Mouse (Mus musculus) ES-Bruce4 (cell line): ENCODE results near the gene Meis2.

Source experiments
- CTCF ChIP-seq: IDR thresholded peaks from one replicate; pipeline ENCODE4 v1.8.1; 2011; ENCODE audit warnings: low read depth, low read length
- EP300 ChIP-seq: IDR thresholded peaks from 2 replicates; pipeline ENCODE4 v1.6.1; 2011; ENCODE audit warnings: low read depth, low read length; ENCODE audit not compliant: insufficient read depth

DNA sequence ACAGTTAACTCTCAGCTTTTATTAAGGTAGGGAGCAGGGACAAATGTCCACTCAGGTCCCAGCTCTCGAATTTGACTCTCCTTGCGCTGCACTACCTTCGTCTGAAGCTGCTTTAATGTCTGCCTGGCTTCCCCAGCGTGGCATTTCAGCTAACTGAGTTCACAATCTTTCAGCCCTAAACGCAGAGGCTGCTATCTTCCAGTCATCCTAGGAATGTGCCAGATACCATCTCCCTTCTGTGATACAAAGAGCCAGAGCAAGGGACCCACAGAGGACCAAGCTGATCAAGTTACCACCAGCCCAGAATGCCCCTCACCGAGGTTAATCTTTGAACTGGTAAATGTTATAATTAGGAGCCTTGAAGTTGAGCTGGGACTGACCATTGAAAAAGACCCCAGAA, 55.2 kb downstream of the Meis2 start:
- TF ChIP-seq EP300 (no peak), CTCF (no peak)
